Mouse (Mus musculus) thymus, postnatal 10 days (tissue): ENCODE measurements around the gene R3hcc1l.

Source experiments
- DNase-seq, 2 experiments: peaks; one replicate each; pipeline ENCODE4 v3.0.0; 2021; ENCODE audit warnings: low spot score in 2 of 2

R3hcc1l gene

GRCm38 (mm10) chr19:42518620-42519310, at the start of gene R3hcc1l:
TSS of gene R3hcc1l (plus strand) at chr19:42518759.
- peak; percentile 91 to 97 for DNase-seq

GRCm38 (mm10) chr19:42471571-42471970, 47.0 kb upstream of the R3hcc1l start:
- DNase-seq, result no peak

DNA sequence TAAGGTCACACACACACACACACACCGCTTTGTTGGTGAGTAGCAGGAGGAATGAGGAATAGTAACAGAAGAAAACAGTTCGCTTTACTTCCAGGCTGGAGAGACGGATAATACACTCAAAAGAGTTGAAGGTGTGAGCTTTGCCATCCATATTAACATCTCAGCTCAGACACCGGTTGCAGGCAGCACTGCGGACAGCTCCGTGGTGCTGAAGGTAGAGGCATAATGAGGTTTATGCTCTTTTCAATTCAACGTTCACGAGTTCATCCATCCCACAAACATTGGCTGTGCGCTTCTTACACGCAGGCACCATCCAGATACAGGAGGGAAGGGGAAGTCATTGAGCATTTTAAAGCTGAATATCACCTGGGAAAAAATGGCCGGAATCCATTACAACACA, 45.7 kb upstream of the R3hcc1l start:
- no peak for DNase-seq

GRCm38 (mm10) chr19:42477769-42478168, 40.8 kb upstream of the R3hcc1l start:
- DNase-seq, result no peak

DNA sequence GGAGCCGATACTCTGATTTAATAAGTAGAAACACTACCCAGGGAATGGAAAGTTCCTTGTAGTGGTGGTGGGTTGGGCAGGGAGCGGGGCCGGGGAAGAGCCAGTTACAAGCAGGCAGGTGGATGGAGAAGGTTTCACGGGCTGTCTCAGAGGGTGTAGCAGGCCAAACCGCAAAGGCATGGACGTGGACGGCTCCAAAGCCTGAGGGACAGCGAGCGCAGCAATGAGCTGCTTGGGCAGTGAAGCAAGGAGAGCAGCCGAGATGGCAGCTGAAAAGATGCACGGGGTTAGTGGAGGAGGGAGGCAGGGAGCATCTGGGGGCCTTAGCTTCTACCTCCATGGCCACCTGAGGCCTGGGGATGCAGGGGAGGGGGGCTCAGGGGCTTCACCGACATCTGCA, 40.3 kb upstream of the R3hcc1l start:
- no peak for DNase-seq

DNA sequence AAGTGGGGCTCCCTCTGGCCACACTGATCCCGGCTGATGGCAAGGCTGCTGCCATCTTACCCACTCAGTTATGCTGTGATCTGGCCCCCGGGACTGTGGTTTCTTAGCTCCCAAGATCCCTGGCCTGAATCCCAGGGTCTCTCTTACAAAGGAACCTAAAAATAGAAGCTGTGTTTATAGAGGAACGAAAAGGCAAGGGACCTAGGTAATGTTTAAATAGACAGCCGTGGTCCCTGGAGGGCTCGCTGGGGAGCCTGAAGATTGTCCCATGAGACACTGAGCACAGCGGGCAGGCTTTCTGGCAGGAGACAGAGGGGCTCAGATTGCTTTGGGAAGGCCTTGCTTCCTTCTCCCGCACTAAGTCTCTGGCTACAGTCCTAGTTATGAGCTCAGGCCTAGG, 33.1 kb upstream of the R3hcc1l start:
- DNase-seq, result no peak

DNA sequence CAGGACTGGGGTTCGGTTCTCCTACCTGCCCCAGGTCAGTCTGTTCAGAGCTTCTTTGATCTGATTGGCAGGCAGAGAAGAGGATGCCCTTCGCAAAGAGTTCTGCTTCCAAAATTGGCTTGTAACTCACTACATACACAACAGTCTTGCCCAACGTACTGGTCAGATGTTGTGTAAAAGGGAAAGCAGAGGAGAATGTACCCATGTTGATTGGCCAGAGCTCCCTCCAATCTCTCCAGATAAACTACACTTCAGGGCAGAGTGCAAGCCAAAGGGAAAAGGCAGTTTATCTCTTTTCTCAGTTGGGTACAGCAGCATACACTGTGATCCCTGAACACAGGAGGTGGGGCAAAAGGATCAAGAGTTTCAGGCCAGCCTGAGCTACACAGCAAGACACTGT, 31.3 kb upstream of the R3hcc1l start:
- no peak for DNase-seq

- DNase-seq, result no peak
These were observed 25.2 kb upstream of the R3hcc1l start for GRCm38 (mm10) chr19:42493257-42493917.

- DNase-seq, result no peak
These were observed 14.4 kb upstream of the R3hcc1l start for GRCm38 (mm10) chr19:42504156-42504555.

DNA sequence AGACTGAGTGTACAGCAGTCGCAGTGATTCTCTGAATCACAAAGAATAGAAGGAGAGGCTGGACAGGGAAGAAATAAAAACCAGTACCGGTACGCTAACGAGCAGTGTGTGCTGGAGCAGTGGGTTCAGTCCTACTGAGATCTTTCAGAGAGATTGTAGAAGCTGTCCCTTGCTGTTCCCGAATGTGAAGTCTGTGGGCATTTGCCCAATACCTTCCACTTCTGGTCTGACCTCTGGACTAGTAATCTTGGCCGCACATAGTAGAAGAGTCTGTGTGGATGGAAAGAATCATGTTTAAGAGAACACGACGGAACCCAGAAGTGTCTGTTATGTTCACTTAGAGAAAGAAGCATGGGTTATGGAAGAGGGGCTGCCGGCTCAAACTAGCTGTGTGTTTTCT, 8.9 kb upstream of the R3hcc1l start:
- DNase-seq, result no peak

DNA sequence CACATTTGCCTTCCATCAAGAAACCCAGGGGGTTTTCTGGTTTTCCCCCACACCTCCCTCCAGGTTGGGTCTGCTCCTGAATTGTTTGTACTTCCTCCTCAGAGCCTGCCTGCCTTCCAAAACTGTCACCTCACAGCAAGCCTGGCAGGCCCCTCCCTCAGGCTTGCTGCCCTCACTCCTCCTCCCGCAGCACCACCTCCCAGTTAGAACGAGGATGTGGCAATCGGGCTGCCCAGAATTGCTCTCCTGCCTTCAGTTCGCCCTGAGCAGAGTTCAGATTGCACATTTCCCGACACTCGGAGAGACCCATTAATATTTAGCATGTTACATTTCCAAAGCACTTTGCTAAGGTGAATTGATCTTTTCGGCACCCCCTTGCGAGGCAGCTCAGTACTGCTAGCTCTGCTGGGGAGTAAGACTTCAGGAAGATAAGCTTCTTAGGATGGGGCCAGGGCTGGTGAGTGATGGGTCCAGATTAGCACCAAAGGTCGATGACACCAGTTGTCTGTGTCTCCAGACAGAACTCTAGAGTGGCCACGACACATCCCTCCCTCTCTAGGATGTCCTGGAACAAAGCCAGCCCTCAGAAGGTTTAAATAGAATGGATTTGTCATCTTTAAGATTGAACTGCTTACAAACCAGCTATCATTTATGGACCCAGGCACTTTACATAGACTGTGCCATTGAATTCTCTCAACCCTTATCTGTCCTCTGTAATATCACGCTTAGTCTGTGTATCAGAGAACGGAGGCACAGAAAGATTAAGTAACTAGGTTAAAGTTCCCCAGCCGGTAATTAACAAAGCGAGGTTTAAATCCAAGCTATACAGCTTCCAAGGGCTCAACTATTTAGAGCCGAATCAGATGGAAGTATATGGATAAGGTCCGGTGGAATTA, 8.0 kb upstream of the R3hcc1l start:
- DNase-seq, result no peak

DNA sequence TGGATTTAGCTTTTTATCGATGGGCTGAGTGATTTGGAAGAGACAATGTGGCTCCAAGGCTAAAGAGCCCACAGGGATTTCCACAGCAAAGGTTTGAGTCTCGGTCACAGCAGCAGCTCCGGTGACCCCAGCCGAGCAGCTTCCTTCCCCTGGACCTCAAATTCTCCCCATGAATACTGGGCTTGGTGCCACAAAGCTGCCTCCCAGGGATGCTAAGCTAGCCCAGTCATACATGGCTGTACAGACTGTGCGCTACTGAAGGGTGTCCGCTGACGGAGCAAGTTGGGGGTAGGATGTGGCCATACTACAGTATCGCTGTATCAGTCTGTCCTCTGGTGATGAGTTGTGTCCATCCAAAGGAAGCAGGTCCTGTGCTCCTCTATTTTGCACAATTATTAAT, 2.9 kb upstream of the R3hcc1l start:
- DNase-seq, result no peak

DNA sequence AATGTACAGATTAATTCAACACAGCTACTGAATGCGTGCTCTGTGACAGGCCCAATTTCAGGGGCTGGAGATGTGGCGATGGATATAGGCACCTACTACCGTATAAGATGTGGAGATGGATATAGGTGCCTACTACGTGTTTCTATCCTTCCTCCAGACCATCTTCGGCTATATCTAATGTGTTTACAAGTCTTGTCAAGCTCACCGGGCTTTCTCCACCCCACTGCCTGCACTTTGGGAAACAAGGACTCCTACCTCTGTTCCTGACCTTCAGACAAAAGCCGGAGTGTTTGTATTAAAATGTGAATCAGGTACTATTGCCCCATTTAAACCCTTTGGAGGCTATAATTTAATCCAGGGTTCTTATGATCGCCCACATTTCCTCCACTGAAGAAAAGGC, 2.4 kb upstream of the R3hcc1l start:
- DNase-seq, result no peak

DNA sequence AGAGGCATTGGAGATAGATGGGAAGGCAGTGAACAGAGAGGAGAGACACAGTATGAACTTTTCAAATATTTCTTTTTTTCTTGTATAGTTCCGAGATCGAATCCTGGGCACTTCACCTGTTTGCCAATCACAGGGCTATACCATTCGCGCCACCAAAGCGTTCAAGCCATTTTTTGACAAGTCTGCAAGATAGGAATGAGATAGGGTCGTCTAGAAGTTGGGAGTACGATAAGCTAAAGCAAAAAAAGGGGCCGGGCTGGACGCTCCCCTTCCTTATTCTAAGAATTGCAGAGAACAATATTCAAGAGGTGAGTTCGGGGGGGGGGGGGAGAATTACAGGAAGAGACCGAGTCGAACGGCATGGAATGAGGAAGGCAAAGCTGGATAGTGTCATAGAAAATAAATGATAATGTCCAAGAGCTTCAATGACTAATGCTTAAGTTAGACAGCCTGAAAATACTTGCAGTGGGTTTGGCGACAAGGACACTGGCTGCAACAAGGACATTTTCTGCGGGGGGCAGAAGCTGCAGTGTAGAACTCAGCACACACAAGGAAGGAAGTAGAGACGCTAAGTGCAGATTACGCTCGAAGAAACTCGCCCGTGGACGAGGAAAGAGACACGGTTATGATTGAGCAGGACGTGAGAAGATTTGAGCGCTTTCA, 471 bp upstream of the R3hcc1l start:
- peak in 1 of 2 experiments; percentile 10 for DNase-seq

GRCm38 (mm10) chr19:42519760-42520159, 1.2 kb downstream of the R3hcc1l start:
- DNase-seq, result no peak

GRCm38 (mm10) chr19:42524703-42525102, 6.1 kb downstream of the R3hcc1l start:
- DNase-seq, result no peak

GRCm38 (mm10) chr19:42529992-42530437, 11.5 kb downstream of the R3hcc1l start:
- DNase-seq, result no peak

DNA sequence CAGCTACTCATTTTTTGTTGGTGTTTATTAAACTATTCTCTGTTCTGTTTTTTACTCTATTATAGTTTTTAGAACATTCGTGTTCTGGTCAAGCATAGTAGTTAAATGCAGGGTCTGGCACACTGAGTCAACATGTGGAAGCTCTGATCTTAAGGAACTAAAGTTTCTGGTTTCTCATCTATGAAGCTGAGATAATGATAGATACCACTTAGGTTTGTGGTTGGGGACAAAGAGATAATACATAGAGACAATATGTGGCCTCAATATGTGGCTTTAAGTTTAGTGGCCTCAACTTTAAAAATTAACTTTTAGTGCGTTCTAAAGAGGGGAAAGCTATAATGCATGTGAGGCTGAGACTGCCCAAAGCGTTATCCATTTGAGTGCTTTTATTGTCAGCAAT, 15.9 kb downstream of the R3hcc1l start:
- no peak for DNase-seq

DNA sequence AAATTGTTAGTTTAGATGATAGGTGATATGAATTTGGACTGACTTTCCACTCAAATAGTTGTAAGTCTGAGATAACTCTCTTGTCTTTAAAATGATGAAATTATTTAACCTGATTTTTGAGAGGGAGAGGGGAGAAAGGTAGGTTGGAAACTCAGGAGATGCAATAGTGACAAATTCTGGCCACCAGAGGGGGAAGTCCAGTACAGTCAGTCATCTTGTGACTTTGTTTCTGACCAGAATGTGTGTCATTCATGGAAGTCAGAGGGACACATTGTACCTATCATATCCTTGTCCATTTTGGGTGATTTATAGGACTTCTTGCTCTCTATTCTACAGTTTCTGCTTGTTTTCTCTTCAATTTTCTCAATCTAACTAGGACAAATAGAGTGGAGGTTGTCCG, 19.0 kb downstream of the R3hcc1l start:
- no peak for DNase-seq

- DNase-seq, result no peak
These were observed 20.4 kb downstream of the R3hcc1l start for GRCm38 (mm10) chr19:42538911-42539310.

DNA sequence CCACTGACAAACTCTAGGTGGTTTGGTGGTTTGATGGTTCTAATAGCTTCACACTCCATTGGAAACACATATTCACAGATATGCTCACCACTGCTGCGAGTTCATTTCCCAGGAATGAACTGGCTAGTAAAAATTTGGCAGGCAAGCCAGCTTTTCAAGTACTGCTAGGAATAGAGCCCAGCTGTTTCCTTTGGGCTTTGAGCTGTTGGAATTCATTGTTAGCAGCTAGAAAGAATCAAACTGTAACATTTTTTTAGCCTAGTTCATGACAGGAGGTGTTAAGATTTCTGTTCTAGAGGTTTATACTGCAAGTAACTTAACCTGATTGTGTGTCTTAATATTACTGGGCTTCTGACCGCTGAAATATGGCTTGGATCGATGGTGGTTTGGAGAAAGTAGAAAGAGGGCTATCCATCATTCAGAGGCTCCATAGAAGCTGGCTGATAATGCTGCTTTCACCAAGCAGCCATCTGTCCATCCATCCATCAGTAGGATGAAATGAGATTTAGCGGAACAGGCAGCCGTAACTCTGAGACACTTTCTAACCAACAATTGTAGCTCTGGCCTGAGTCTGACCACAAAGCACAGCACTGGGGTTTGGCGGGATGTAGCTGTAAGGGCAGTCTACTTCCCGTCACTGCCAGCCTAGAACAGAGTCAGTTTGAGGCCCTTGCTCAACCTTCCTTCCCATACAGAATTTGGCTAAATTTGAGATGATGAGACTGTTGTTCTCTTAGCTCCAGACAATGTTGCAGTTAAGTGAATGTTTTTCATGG, 21.0 kb downstream of the R3hcc1l start:
- DNase-seq, result no peak
